Mouse (Mus musculus) midbrain, embryonic 10.5 days (tissue): ENCODE results near the gene Tenm4. TPM values are rescaled to one million over a fixed set of nuclear protein-coding genes. Genes with fewer than 3 reads are reported as not detected.

Source experiments
- DNase-seq: peaks from one replicate; pipeline ENCODE4 v3.0.0-alpha.2; 2017; ENCODE audit warnings: low spot score
- H3K27ac ChIP-seq: fragments of 300-500 bp; sonication (generic); replicated peaks from 2 replicates; pipeline ENCODE4 v1.5.1; 2016; ENCODE audit warnings: mild to moderate bottlenecking
- H3K27me3 ChIP-seq: fragments of 300-500 bp; sonication (generic); 2 replicates; pipeline ENCODE4 v1.6.1; 2016; ENCODE audit warnings: low read depth, mild to moderate bottlenecking; ENCODE audit not compliant: poor library complexity, severe bottlenecking
- H3K36me3 ChIP-seq: fragments of 300-500 bp; sonication (generic); 2 replicates; pipeline ENCODE4 v1.6.1; 2016; ENCODE audit warnings: mild to moderate bottlenecking, moderate library complexity
- H3K4me1 ChIP-seq: fragments of 300-500 bp; sonication (generic); 2 replicates; pipeline ENCODE4 v1.6.1; 2016
- H3K4me3 ChIP-seq: fragments of 300-500 bp; sonication (generic); 2 replicates; pipeline ENCODE4 v1.5.1; 2016; ENCODE audit warnings: mild to moderate bottlenecking, moderate library complexity
- H3K9me3 ChIP-seq: fragments of 300-500 bp; sonication (generic); replicated peaks from 2 replicates; pipeline ENCODE4 v1.6.1; 2016; ENCODE audit warnings: mild to moderate bottlenecking
- WGBS: fragments of 180-500 bp; shearing (Covaris S2); methylation state at CpG from one replicate; pipeline ENCODE4 v1.1.7; 2016; 5-methylcytosine and 5-hydroxymethylcytosine counted together
- polyA plus RNA-seq: library from polyadenylated mRNA; unstranded; fragments of >200 nt; fragmentation: Nextera tagmentation; extraction: Ambion mirVana; gene quantifications from 2 replicates; pipeline ENCODE4 v1.2.1, GENCODE M21; 2016

Gene Tenm4
- polyA plus RNA-seq, 1 experiment from 2014 or later, result 27.4 TPM

DNA sequence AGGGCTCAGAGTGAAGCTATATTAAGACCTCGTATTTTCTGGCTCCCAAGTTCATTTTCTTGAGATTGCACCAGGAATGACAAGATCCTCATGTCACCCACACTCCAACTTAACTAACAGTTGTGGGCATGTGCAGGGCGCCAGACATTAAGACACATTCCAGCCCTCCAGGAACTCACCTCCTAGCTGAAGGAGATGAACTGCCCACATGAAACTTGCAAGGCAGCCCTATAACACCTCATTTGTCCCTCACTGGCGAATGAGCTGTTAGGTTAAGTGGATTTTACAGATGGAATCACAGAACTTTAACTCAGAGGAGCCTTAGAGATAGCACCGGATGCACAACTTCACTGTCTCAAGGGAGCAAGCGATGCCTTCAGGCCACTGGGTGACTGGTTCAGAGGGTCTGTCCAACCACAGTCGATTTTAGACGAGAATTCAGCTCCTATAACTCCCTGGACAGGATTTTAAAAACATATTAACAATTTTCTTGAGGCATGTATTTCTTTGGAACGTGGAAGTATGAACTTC is 495.4 kb downstream of the Tenm4 start:
- no peak overlapping the region for H3K27ac ChIP-seq
- DNase-seq, result no peak
- no peak overlapping the region for H3K4me3 ChIP-seq
- 88% methylated on average over 8 of the region's 8 CpGs for WGBS
- H3K4me1 ChIP-seq, result peaks cover 77% of the 10 kb centered on the region
- peaks cover 89% of the 10 kb centered on the region for H3K27me3 ChIP-seq
- H3K36me3 ChIP-seq, result no peaks in the 10 kb centered on the region
- no peaks in the 10 kb centered on the region for H3K9me3 ChIP-seq

DNA sequence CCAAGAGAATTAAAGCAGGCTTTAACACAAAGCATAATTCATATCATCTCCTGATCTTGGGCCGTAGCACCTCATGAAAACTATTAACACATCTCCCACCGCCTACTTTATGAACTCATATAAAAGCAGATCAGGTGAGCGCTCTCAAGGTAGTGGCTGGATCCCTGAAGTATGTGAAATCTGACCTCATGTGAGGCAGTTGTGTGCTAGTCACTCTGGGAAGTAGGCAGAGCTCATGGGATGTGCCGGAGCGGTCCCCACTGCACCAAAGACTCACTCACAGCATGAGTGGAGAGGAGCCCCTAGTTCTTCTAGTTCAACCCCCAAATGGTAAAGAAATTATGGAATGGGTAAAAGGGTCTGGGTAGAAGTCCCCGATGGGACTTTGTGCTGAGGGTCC is 496.6 kb downstream of the Tenm4 start:
- H3K4me3 ChIP-seq, result no peak overlapping the region
- WGBS, result 89% methylated on average over 6 of the region's 6 CpGs
- no peaks in the 10 kb centered on the region for H3K36me3 ChIP-seq
- peaks cover 77% of the 10 kb centered on the region for H3K4me1 ChIP-seq
- H3K27ac ChIP-seq, result 0 out of 2 replicates have a peak overlapping the region, but pooled peaks have one; percentile 2
- no peak for DNase-seq
- peaks cover 76% of the 10 kb centered on the region for H3K27me3 ChIP-seq
- no peaks in the 10 kb centered on the region for H3K9me3 ChIP-seq

DNA sequence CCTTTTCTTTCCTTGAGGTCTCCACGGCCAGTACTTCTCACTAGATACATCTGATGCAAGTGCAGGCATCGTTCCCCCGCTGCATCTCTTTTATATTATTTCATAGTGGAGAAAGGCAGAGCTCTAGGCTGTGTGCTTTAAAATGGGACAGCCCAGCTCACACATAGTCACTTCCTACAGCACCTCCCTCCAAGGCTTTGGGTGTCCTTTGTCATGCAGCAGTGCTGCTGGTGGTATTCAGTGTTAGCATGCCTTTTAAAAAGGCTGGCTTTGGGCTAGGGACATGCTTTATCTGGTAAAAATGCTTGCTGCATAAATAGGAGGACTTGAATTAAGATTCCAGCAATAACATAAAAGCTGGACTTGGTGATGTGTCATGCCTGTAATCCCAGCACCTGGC is 499.0 kb downstream of the Tenm4 start:
- Histone ChIP-seq H3K27ac (peak overlapping the region; percentile 56), H3K4me3 (no peak overlapping the region), H3K9me3 (no peaks in the 10 kb centered on the region), H3K36me3 (no peaks in the 10 kb centered on the region), H3K4me1 (peaks cover 74% of the 10 kb centered on the region), H3K27me3 (peaks cover 79% of the 10 kb centered on the region)
- DNase-seq, result no peak
- WGBS, result 68% methylated on average over 3 of the region's 3 CpGs

DNA sequence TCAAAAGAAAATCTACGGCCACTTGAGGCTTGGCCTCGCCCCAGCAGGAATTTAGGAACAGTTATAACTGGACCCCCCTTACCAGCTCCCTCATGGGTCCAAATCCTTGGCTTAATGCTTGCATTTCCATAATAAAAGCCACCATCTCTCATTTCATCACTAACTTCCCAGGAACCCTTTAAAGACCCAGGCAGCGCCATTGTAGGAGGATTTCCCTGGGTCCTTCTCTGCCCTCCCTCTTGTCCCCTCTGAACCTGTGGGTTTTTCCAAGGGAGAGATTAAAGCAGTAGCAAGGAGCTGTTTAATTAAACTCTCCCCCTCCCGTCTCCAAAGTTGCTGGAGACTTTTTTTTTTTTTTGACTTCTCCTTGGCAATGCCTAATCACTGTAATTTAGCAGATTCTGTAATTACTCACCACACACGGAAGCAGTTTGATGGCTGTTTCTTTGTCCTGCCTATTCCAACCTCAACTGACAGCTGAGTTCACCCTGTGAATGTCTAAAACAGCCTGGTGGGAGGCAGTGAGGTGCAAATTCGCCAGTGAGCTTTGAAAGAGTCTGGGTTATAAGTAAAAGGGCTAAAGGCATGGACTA is 501.4 kb downstream of the Tenm4 start:
- no peaks in the 10 kb centered on the region for H3K36me3 ChIP-seq
- WGBS, result 9% methylated on average over 6 of the region's 6 CpGs
- H3K27ac ChIP-seq, result peak overlapping the region; percentile 67
- H3K4me1 ChIP-seq, result peaks cover 83% of the 10 kb centered on the region
- no peak overlapping the region for H3K4me3 ChIP-seq
- H3K27me3 ChIP-seq, result peaks cover 79% of the 10 kb centered on the region
- no peaks in the 10 kb centered on the region for H3K9me3 ChIP-seq
- peak; percentile 67 for DNase-seq

DNA sequence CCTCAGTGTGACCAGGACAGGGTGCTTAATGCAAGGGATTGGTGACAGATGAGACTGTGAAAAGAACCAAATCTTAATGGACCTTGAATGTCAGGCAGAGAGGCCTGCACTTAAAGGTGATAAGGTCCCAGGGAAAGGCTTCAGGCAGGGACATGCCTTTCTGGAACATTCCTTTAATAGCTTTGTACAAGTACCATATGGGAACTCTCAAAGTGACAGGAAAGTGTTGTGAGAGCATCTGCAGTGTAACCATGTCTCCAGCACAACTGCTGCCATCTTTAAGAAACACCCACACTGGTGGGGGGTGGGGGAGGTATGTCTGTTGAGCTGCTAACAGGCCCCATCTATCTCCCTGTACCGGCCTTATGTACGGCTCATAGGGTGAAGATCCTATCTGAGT is 506.0 kb downstream of the Tenm4 start:
- Histone ChIP-seq H3K4me1 (peaks cover 62% of the 10 kb centered on the region), H3K36me3 (no peaks in the 10 kb centered on the region), H3K4me3 (no peak overlapping the region), H3K27me3 (peaks cover 73% of the 10 kb centered on the region), H3K27ac (no peak overlapping the region), H3K9me3 (no peaks in the 10 kb centered on the region)
- DNase-seq, result no peak
- 94% methylated on average over 2 of the region's 2 CpGs for WGBS

DNA sequence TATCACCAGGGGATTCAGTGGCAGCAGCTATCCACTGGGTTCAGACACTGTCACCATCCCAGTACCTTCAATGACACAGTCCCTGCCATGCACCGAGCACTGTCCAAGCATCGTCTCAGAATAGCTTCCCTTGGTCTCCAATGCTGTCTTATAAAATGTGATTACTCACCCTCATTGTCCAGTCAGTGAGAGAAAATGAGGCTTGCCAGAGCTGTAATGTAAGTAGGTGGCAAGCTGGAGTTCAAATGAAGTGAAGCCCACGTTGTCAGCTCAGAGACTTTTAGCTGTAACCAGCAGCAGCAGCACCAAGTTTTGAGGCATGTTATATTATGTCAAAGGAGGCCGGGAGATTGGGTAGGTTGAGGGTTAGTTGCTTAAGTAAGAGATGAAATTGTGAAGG is 507.2 kb downstream of the Tenm4 start:
- WGBS, result 90% methylated on average over 4 of the region's 4 CpGs
- no peaks in the 10 kb centered on the region for H3K36me3 ChIP-seq
- no peaks in the 10 kb centered on the region for H3K9me3 ChIP-seq
- H3K27me3 ChIP-seq, result peaks cover 84% of the 10 kb centered on the region
- no peak overlapping the region for H3K27ac ChIP-seq
- no peak for DNase-seq
- H3K4me3 ChIP-seq, result no peak overlapping the region
- peaks cover 60% of the 10 kb centered on the region for H3K4me1 ChIP-seq

DNA sequence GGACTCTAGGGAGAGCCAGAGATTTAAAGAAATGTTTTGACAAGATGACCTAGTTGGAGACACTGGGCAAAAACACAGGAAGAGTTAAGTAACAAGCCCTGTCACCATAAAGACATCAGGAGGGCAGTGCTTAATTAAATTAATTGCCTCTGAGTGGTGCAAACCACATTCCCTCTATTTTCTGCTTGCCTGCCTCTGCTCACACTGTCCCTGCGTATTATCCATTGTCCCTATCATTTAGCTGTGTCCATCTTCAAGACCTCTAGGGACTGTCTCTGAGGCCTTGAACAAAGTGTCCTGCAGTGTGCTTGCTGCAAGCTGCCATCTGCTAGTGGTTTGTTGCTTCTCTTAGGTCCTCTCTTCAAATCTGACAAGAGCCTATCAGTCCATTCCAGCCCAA is 508.7 kb downstream of the Tenm4 start:
- Histone ChIP-seq H3K27me3 (peaks cover 74% of the 10 kb centered on the region), H3K36me3 (no peaks in the 10 kb centered on the region), H3K4me1 (peaks cover 61% of the 10 kb centered on the region), H3K27ac (peak overlapping the region; percentile 33; the same call in 1 of the 2 replicates), H3K4me3 (no peak overlapping the region), H3K9me3 (no peaks in the 10 kb centered on the region)
- 79% methylated on average over 1 of the region's 1 CpGs for WGBS
- no peak for DNase-seq

DNA sequence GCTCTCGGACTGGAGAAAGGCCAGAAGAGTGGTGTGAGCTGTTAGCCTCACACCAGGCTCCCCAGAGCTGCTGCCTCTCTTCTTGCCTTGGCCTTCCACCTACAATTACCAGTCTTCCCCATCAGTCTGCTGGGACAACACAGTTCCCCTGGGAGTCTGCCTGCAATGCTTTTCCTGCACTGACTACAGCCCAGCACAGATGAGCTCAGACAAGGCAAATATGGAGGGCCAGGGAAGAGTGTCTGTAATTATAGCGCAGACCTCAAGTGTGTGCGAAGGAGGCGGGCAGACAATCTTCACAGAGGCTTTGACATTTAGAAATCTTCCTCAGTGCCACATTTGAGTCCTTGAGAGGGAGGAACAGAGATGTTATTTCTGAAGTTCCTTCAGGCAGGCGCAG is 509.4 kb downstream of the Tenm4 start:
- Histone ChIP-seq H3K4me1 (peaks cover 62% of the 10 kb centered on the region), H3K36me3 (no peaks in the 10 kb centered on the region), H3K27ac (peak overlapping the region; percentile 33), H3K27me3 (peaks cover 74% of the 10 kb centered on the region), H3K9me3 (no peaks in the 10 kb centered on the region), H3K4me3 (no peak overlapping the region)
- 91% methylated on average over 5 of the region's 5 CpGs for WGBS
- no peak for DNase-seq

DNA sequence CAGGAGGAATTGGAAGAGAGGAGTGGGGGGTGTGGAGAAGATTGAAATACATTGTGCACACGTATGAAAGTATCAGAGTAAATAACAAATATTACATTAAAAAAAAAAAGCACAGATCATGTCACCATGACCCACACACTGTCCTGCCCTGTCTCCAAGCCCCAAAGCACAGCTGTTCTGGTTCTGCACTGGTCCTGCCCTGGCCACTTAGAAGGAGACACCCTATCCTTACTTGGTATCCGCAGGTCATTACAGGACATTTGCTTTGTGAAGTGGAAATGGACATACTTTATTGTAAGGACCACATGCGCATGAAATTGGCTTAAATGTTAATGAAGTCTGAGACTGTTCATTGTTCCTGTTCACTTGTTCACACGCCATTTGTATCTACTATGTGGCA is 510.8 kb downstream of the Tenm4 start:
- H3K4me1 ChIP-seq, result peaks cover 56% of the 10 kb centered on the region
- WGBS, result 77% methylated on average over 4 of the region's 4 CpGs
- no peak for DNase-seq
- no peak overlapping the region for H3K27ac ChIP-seq
- H3K36me3 ChIP-seq, result no peaks in the 10 kb centered on the region
- H3K27me3 ChIP-seq, result peaks cover 65% of the 10 kb centered on the region
- H3K4me3 ChIP-seq, result no peak overlapping the region
- no peaks in the 10 kb centered on the region for H3K9me3 ChIP-seq

DNA sequence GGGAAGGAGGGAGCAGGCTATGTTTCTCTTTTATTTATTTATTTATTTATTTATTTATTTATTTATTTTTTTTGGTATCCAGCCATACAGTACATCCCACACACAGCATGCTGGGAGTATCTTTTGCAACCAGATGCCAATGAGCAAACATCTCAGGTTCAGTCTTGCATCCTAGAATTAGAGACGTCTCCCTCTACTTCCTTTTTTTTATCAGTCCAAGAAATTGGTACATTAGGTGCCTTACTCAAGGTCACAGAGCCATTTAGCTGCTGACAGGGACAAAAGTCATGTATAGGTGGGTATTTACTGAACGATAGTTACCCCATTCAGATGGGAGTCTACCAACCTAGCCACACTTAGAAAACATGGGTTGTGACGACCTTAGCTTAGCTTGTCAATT is 517.1 kb downstream of the Tenm4 start:
- peaks cover 10% of the 10 kb centered on the region; the same call in 1 of the 2 replicates for H3K36me3 ChIP-seq
- no peak overlapping the region for H3K4me3 ChIP-seq
- H3K4me1 ChIP-seq, result peaks cover 44% of the 10 kb centered on the region
- WGBS, result 91% methylated on average over 3 of the region's 3 CpGs
- no peak for DNase-seq
- H3K27ac ChIP-seq, result no peak overlapping the region
- no peaks in the 10 kb centered on the region for H3K9me3 ChIP-seq
- H3K27me3 ChIP-seq, result peaks cover 20% of the 10 kb centered on the region; the same call in 1 of the 2 replicates

DNA sequence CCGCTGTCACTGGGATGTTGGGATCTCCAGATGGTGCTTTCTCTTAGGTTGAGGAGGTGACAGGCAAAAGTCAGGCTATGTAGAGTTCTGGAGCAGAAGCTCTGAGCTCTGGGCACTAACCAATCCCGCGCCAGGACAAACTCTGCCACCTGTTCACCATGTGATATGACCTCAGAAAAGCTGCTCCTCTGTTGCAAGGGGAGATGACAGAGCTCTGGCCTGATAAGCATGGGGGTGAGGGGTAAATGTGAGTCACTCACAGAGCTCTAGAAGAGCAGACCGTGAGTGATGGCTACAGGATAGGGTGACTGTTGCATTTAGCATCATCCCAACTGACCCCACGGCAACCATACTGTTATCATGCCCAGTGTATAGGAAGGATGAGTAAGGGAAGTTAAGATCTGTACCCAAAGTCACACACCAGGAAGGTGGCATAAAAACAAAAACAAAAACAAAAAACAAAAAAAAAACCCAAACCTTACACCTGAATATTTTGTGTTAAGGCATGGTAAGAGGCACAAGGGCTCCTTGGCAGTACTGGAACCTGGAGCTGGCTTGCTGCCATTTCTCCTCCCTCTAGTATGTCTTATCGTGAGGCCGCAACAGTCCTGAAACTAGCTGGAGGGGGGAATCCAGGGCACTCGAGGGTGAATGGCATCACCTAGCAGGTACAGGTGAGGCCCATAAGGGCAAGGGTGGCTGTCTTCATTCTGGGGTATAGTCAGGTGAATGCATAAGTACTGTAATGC is 530.2 kb downstream of the Tenm4 start:
- peaks cover 83% of the 10 kb centered on the region for H3K36me3 ChIP-seq
- H3K27ac ChIP-seq, result no peak overlapping the region
- H3K9me3 ChIP-seq, result no peaks in the 10 kb centered on the region
- no peaks in the 10 kb centered on the region; the same call in 1 of the 2 replicates for H3K27me3 ChIP-seq
- 91% methylated on average over 8 of the region's 8 CpGs for WGBS
- no peaks in the 10 kb centered on the region for H3K4me1 ChIP-seq
- no peak overlapping the region for H3K4me3 ChIP-seq
- DNase-seq, result no peak

DNA sequence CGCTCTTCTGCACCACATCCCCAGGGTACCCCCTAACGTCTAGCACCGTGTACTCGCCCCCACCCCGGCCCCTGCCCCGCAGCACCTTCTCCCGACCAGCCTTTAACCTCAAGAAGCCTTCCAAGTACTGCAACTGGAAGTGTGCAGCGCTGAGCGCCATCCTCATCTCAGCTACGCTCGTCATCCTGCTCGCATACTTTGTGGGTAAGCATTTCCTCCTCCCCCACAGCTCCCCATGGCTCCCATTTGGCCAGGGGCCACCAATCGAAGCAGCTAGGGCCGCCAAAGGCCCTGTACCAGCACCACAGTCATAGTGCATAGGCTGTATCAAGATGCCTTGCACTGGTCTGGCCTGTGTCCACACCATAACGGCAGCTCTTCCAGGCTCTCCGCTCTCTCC is 532.9 kb downstream of the Tenm4 start:
- no peak overlapping the region for H3K4me3 ChIP-seq
- H3K4me1 ChIP-seq, result no peaks in the 10 kb centered on the region
- H3K36me3 ChIP-seq, result peaks cover 81% of the 10 kb centered on the region
- no peaks in the 10 kb centered on the region for H3K9me3 ChIP-seq
- no peak for DNase-seq
- WGBS, result 92% methylated on average over 16 of the region's 16 CpGs
- no peaks in the 10 kb centered on the region; the same call in 1 of the 2 replicates for H3K27me3 ChIP-seq
- H3K27ac ChIP-seq, result no peak overlapping the region
